In genomic region chr11:97570493-97571137, GRCm38 (mm10) we compare ENCODE assay signal across 8 mouse cellular contexts. TPM values are rescaled to one million over a fixed set of nuclear protein-coding genes. Genes with fewer than 3 reads are reported as not detected.
A peak's percentile ranks its signal among the peaks of the same experiment; 100 is the strongest.
DNase-seq lines count a peak whose midpoint lies in the region; ATAC-seq lines count a peak whose summit lies in the region.

No protein-coding gene starts in this region.

- DNase-seq in left cerebral cortex, postnatal 14 days (ENCODE audit: low spot score in 2 of 2), result peak; percentile 39 to 71
- DNase-seq in left cerebral cortex, adult 9 months (ENCODE audit: low spot score in 2 of 2), result no peak
- peak; percentile 98 for DNase-seq in R1 (ENCODE audit: low read depth, low spot score)
- peak; percentile 93 for DNase-seq in cerebellum, postnatal 14 days
- peak; percentile 63 to 64 for DNase-seq in kidney, postnatal 25 days
- no peak for DNase-seq in urinary bladder, postnatal 25 days (ENCODE audit: low spot score)
- DNase-seq in layer of hippocampus, postnatal 36 days, result no peak

- ATAC-seq in frontal cortex, adult (ENCODE audit: low TSS enrichment), result no peak

- intact Hi-C loops in left cerebral cortex, postnatal 14 days (cut with DNase I), result loop anchor here (5.0 kb wide), 1 partner anchor 38 kb away; no protein-coding TSS in a partner anchor

RNA-seq across cellular contexts. Expression of gene Srcin1, which starts 5.4 kb away (rescaled TPM):
- total RNA-seq in left cerebral cortex, postnatal 14 days (2021), result 100 to 1,000 TPM; 341 to 382 TPM
- 100 to 1,000 TPM; 230 to 247 TPM for total RNA-seq in layer of hippocampus, postnatal 36 days (2021)

RNA-seq across cellular contexts. Expression of gene Epop, which starts 58.9 kb away (rescaled TPM):
- 10 to 100 TPM; 34.7 to 37.7 TPM for total RNA-seq in left cerebral cortex, postnatal 14 days (2021)
- total RNA-seq in layer of hippocampus, postnatal 36 days (2021), result 10 to 100 TPM; 33.6 to 34.2 TPM

Comparison
In these comparisons a context has a peak if more than half of its experiments do, and no peak if none do; other contexts are left out.
1. DNase-seq: peak in left cerebral cortex, postnatal 14 days (2 of 2), R1 (single experiment), cerebellum, postnatal 14 days (2 of 2) and kidney, postnatal 25 days (2 of 2); none in left cerebral cortex, adult 9 months (0 of 2), urinary bladder, postnatal 25 days (single experiment) and layer of hippocampus, postnatal 36 days (0 of 2).